Mouse (Mus musculus) olfactory bulb, adult 2 months (tissue): ENCODE data around the gene Nrp2.

Experiments used
- CTCF ChIP-seq: fragments of 200-500 bp; IDR thresholded peaks from 2 replicates; pipeline ENCODE4 v1.5.1; 2012; ENCODE audit warnings: low read depth, mild to moderate bottlenecking, low read length, moderate library complexity; ENCODE audit not compliant: insufficient read depth
- POLR2A ChIP-seq: fragments of 200-500 bp; IDR thresholded peaks from 2 replicates; pipeline ENCODE4 v1.6.1; 2012; ENCODE audit warnings: mild to moderate bottlenecking, low read depth, low read length, moderate library complexity; ENCODE audit not compliant: insufficient read depth

- TF ChIP-seq POLR2A (no peak), CTCF (no peak)
These were observed 105.3 kb downstream of the Nrp2 start for GRCm38 (mm10) chr1:62808395-62808794.
